Mouse (Mus musculus) MEL (cell line): ENCODE data around the gene Nicn1. TPM values are rescaled to one million over a fixed set of nuclear protein-coding genes. Genes with fewer than 3 reads are reported as not detected.

ENCODE experiments used
- DNase-seq: peaks from one replicate; pipeline ENCODE4 v3.0.0; 2011; ENCODE audit warnings: low read depth, low spot score
- H3K27ac ChIP-seq: 2 replicates; pipeline ENCODE4 v1.5.1; 2012; ENCODE audit warnings: low read depth, mild to moderate bottlenecking, control low read depth, low read length, moderate library complexity; ENCODE audit not compliant: control insufficient read depth
- H3K27me3 ChIP-seq, 2 experiments: fragments of 150-350 bp in 1 of 2; sonication (generic) in 1 of 2; 2 replicates each; pipeline ENCODE4 v1.6.1; 2012; ENCODE audit warnings: low read length in 2 of 2, mild to moderate bottlenecking in 2 of 2, improper control_type of control experiment in 1 of 2, moderate library complexity in 1 of 2; ENCODE audit not compliant: insufficient read depth in 2 of 2, control insufficient read depth in 1 of 2
- H3K36me3 ChIP-seq, 2 experiments: 2 replicates each; pipeline ENCODE4 v1.6.1; 2012 to 2014; ENCODE audit warnings: low read length in 2 of 2, improper control_type of control experiment in 1 of 2, inconsistent platforms in 1 of 2, mild to moderate bottlenecking in 1 of 2; ENCODE audit not compliant: insufficient read depth in 2 of 2, control insufficient read depth in 1 of 2
- H3K4me1 ChIP-seq, 2 experiments: fragments of 150-350 bp in 1 of 2; sonication (generic) in 1 of 2; 2 replicates each; pipeline ENCODE4 v1.6.1; 2012; ENCODE audit warnings: low read length in 2 of 2, improper control_type of control experiment in 1 of 2, mild to moderate bottlenecking in 1 of 2; ENCODE audit not compliant: insufficient read depth in 2 of 2, control insufficient read depth in 1 of 2
- H3K4me3 ChIP-seq, 2 experiments: fragments of 150-350 bp in 1 of 2; sonication (generic) in 1 of 2; 2 replicates each; pipeline ENCODE4 v1.5.1; 2012; ENCODE audit warnings: low read depth in 2 of 2, low read length in 2 of 2, mild to moderate bottlenecking in 2 of 2, moderate library complexity in 2 of 2, control low read depth in 1 of 2, improper control_type of control experiment in 1 of 2; ENCODE audit not compliant: control insufficient read depth in 1 of 2, insufficient read depth in 1 of 2
- H3K79me2 ChIP-seq: 2 replicates; pipeline ENCODE4 v1.6.1; 2012; ENCODE audit warnings: mild to moderate bottlenecking, low read length, moderate library complexity; ENCODE audit not compliant: control insufficient read depth, poor library complexity, insufficient read depth
- H3K9ac ChIP-seq: 2 replicates; pipeline ENCODE4 v1.6.1; 2012; ENCODE audit warnings: low read depth, mild to moderate bottlenecking, control low read depth, low read length, moderate library complexity; ENCODE audit not compliant: control insufficient read depth, poor library complexity, severe bottlenecking
- H3K9me3 ChIP-seq: fragments of 150-350 bp; sonication (generic); replicated peaks from 2 replicates; pipeline ENCODE4 v1.6.1; 2012; ENCODE audit warnings: mild to moderate bottlenecking, low read length, improper control_type of control experiment, moderate library complexity; ENCODE audit not compliant: insufficient read depth
- BHLHE40 ChIP-seq: IDR thresholded peaks from 2 replicates; pipeline ENCODE4 v1.6.1; 2012; ENCODE audit warnings: low read depth, mild to moderate bottlenecking, inconsistent platforms, low read length, improper control_type of control experiment, borderline replicate concordance
- CHD1 ChIP-seq: IDR thresholded peaks from 2 replicates; pipeline ENCODE4 v1.6.1; 2012; ENCODE audit warnings: low read depth, mild to moderate bottlenecking, inconsistent platforms, low read length, improper control_type of control experiment
- EP300 ChIP-seq, 2 experiments: IDR thresholded peaks; 2 replicates each; pipeline ENCODE4 v1.6.1; 2011; ENCODE audit warnings: improper control_type of control experiment in 2 of 2, low read length in 2 of 2, low read depth in 1 of 2, mild to moderate bottlenecking in 1 of 2
- MAFK ChIP-seq: IDR thresholded peaks from 2 replicates; pipeline ENCODE4 v1.6.1; 2011; ENCODE audit warnings: low read depth, mild to moderate bottlenecking, low read length, improper control_type of control experiment, borderline replicate concordance
- MAX ChIP-seq: IDR thresholded peaks from 2 replicates; pipeline ENCODE4 v1.6.1; 2011; ENCODE audit warnings: low read length, improper control_type of control experiment
- MXI1 ChIP-seq: IDR thresholded peaks from 2 replicates; pipeline ENCODE4 v1.6.1; 2011; ENCODE audit warnings: mild to moderate bottlenecking, low read depth, low read length, improper control_type of control experiment
- MYC ChIP-seq: IDR thresholded peaks from 2 replicates; pipeline ENCODE4 v1.6.1; 2011; ENCODE audit warnings: low read depth, mild to moderate bottlenecking, low read length, improper control_type of control experiment, moderate library complexity
- NRF1 ChIP-seq: IDR thresholded peaks from 2 replicates; pipeline ENCODE4 v1.6.1; 2014; ENCODE audit warnings: low read depth, mild to moderate bottlenecking, inconsistent platforms, low read length, improper control_type of control experiment, moderate library complexity; ENCODE audit not compliant: poor library complexity, insufficient read depth, severe bottlenecking
- RAD21 ChIP-seq: IDR thresholded peaks from 2 replicates; pipeline ENCODE4 v1.6.1; 2011; ENCODE audit warnings: mild to moderate bottlenecking, low read depth, low read length, improper control_type of control experiment
- RCOR1 ChIP-seq: IDR thresholded peaks from 2 replicates; pipeline ENCODE4 v1.6.1; 2012; ENCODE audit warnings: low read depth, mild to moderate bottlenecking, inconsistent platforms, low read length, improper control_type of control experiment
- TAL1 ChIP-seq: IDR thresholded peaks from 2 replicates; pipeline ENCODE4 v1.6.1; 2012; ENCODE audit warnings: mild to moderate bottlenecking, inconsistent platforms, low read length, moderate library complexity, mixed read lengths
- UBTF ChIP-seq: IDR thresholded peaks from 2 replicates; pipeline ENCODE4 v1.6.1; 2012; ENCODE audit warnings: low read depth, mild to moderate bottlenecking, inconsistent platforms, low read length, improper control_type of control experiment, moderate library complexity, borderline replicate concordance; ENCODE audit not compliant: insufficient read depth
- ZC3H11A ChIP-seq: IDR thresholded peaks from 2 replicates; pipeline ENCODE4 v1.6.1; 2012; ENCODE audit warnings: low read depth, mild to moderate bottlenecking, inconsistent platforms, low read length, improper control_type of control experiment
- ZMIZ1 ChIP-seq: IDR thresholded peaks from 2 replicates; pipeline ENCODE4 v1.6.1; 2012; ENCODE audit warnings: low read depth, mild to moderate bottlenecking, inconsistent platforms, low read length, improper control_type of control experiment, moderate library complexity
- ZNF384 ChIP-seq: IDR thresholded peaks from 2 replicates; pipeline ENCODE4 v1.6.1; 2012; ENCODE audit warnings: low read depth, mild to moderate bottlenecking, inconsistent platforms, low read length, improper control_type of control experiment
- polyA plus RNA-seq, 2 experiments: library from polyadenylated mRNA; stranded (reverse) in 1 of 2; unstranded in 1 of 2; fragments of >175 nt in 1 of 2; fragments of >200 nt in 1 of 2; gene quantifications; 2 replicates each; pipeline versions ENCODE4 v1.2.1 to v1.2.4; 2012; ENCODE audit warnings: low replicate concordance in 2 of 2, low read depth in 1 of 2; ENCODE audit not compliant: insufficient read length in 2 of 2, insufficient read depth in 1 of 2, missing spikeins in 1 of 2
- total RNA-seq: library from RNA; depleted of rRNA; stranded (reverse); fragments of 300-350 nt; gene quantifications from 2 replicates; pipeline ENCODE4 v1.2.3, GENCODE M21; 2012

Gene Nicn1
- total and polyA plus RNA-seq, 3 experiments = 1.6 to 4.7 TPM; not detected in 1

DNA sequence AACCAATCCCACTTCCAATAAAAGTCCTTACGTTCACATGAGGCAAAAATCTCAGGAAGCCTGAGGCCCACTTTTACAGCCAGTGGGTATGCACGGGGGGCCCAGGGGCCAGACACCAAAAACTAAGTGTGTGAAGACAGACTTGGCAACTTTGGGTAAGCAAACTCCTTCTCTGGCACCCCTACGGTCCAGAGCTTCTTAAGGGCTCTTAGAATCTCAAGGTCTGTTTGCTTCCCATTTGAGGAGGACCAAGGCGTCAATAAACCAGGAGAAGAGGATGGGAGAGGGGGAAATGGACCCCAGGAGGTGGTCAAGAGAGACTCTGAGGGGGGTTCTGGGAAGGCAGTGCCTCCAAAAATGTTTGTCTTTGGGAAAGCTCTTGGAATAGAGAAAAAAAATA, 16.7 kb upstream of the Nicn1 start:
- Histone ChIP-seq H3K4me3 (no peak overlapping the region), H3K27me3 (peaks cover 3 to 8% of the 10 kb centered on the region in 2 experiments; a peak in 3 of 4 replicates), H3K27ac (no peak overlapping the region), H3K36me3 (no peaks in the 10 kb centered on the region), H3K79me2 (no peaks in the 10 kb centered on the region), H3K9ac (no peak overlapping the region), H3K4me1 (no peaks in the 10 kb centered on the region; a peak in 1 of 4 replicates), H3K9me3 (no peaks in the 10 kb centered on the region)
- no peak for TF ChIP-seq MYC
- TF ChIP-seq BHLHE40 = no peak
- no peak for TF ChIP-seq MXI1
- DNase-seq = no peak

DNA sequence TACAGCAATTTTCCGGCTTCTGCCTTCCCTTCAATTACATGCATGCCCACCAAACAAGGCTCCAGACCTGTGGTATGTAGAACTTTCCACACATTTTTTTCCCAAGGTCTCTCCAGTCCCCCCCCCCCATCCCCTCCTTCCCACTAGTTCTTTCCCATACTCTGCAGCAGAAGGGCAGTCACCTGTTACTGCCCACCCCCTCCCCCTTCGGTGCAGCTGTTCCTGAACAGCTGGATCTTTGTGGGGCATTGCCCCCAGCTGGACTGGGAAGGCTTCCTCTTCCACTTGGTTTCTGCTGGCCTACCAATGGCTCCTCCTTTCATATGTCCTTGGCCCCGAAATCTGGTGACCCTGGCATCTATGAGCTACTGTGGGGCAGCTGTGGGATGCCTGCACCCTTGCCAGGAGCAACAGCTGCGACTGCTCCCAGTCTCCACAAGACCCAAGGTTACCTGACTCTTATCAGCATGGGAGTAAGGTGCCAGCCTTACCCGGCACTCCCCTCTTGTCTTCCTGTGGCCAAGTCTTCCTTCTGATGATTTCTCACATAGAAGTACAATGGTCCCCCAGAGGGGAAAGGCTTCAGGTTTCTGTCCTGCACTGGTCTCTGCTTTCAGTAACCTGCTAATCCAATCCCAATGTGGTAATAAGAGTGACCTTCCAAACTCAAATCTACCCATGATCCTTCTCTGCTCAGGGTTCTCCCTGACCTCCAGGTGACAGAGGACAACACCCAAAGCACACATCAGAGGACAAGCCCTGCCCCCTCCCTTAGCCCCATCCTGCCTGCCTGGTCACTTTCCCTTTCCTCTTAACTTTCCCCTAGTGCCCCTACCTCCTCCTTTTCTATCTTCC, 15.5 kb upstream of the Nicn1 start:
- H3K27me3 ChIP-seq = peaks cover 3 to 8% of the 10 kb centered on the region in 2 experiments; a peak in 3 of 4 replicates
- TF ChIP-seq RAD21 (no peak), NRF1 (no peak), MYC (no peak), TAL1 (no peak), MAFK (no peak), RCOR1 (no peak), CHD1 (no peak), ZC3H11A (no peak), EP300 (IDR thresholded peaks at IDR 0.05; ENCODE audit: low read depth in 1 of 2, low read length in 2 of 2) (no peak), UBTF (no peak), MAX (no peak), ZNF384 (no peak), ZMIZ1 (no peak)
- no peaks in the 10 kb centered on the region for H3K4me1 ChIP-seq
- no peak overlapping the region for H3K27ac ChIP-seq
- H3K36me3 ChIP-seq = no peaks in the 10 kb centered on the region
- DNase-seq = no peak
- H3K9ac ChIP-seq = no peak overlapping the region
- no peaks in the 10 kb centered on the region for H3K79me2 ChIP-seq
- H3K9me3 ChIP-seq = no peaks in the 10 kb centered on the region
- no peak overlapping the region for H3K4me3 ChIP-seq
